Mouse (Mus musculus) neural tube, embryonic 15.5 days (tissue): ENCODE data around the gene Slc24a3. TPM values are rescaled to one million over a fixed set of nuclear protein-coding genes. Genes with fewer than 3 reads are reported as not detected.
A peak's percentile ranks its signal among the peaks of the same experiment; 100 is the strongest.

ENCODE experiments used
- ATAC-seq: fragments of 200-750 bp; cut with Nextera tagmentation; 2 replicates; pipeline ENCODE4 v1.8.0; 2017; ENCODE audit warnings: mild to moderate bottlenecking, moderate TSS enrichment, moderate library complexity; ENCODE audit not compliant: low FRiP score
- H3K27ac ChIP-seq: fragments of 300-500 bp; sonication (generic); replicated peaks from 2 replicates; pipeline ENCODE4 v1.5.1; 2015; ENCODE audit warnings: mild to moderate bottlenecking, inconsistent platforms
- H3K27me3 ChIP-seq: fragments of 300-500 bp; sonication (generic); replicated peaks from 2 replicates; pipeline ENCODE4 v1.6.1; 2015; ENCODE audit warnings: inconsistent platforms
- H3K36me3 ChIP-seq: fragments of 300-500 bp; sonication (generic); 2 replicates; pipeline ENCODE4 v1.6.1; 2015; ENCODE audit warnings: inconsistent platforms
- H3K4me1 ChIP-seq: fragments of 300-500 bp; sonication (generic); 2 replicates; pipeline ENCODE4 v1.6.1; 2015; ENCODE audit warnings: inconsistent platforms
- H3K4me2 ChIP-seq: fragments of 300-500 bp; sonication (generic); 2 replicates; pipeline ENCODE4 v1.6.1; 2015; ENCODE audit warnings: inconsistent platforms, mild to moderate bottlenecking, moderate library complexity
- H3K4me3 ChIP-seq: fragments of 300-500 bp; sonication (generic); replicated peaks from 2 replicates; pipeline ENCODE4 v1.5.1; 2015; ENCODE audit warnings: mild to moderate bottlenecking, inconsistent platforms
- H3K9ac ChIP-seq: fragments of 300-500 bp; sonication (generic); replicated peaks from 2 replicates; pipeline ENCODE4 v1.6.1; 2015; ENCODE audit warnings: mild to moderate bottlenecking, inconsistent platforms
- H3K9me3 ChIP-seq: fragments of 300-500 bp; sonication (generic); replicated peaks from 2 replicates; pipeline ENCODE4 v1.6.1; 2016; ENCODE audit warnings: inconsistent platforms
- WGBS: fragments of 180-500 bp; shearing (Covaris S2); methylation state at CpG from one replicate; pipeline ENCODE4 v1.1.7; 2015; ENCODE audit warnings: mixed read lengths; 5-methylcytosine and 5-hydroxymethylcytosine counted together
- polyA plus RNA-seq: library from polyadenylated mRNA; unstranded; fragments of >200 nt; fragmentation: Nextera tagmentation; extraction: Ambion mirVana; gene quantifications from 2 replicates; pipeline ENCODE4 v1.2.1, GENCODE M21; 2015

Slc24a3 gene
- polyA plus RNA-seq, 1 experiment from 2014 or later: 28.9 TPM

DNA sequence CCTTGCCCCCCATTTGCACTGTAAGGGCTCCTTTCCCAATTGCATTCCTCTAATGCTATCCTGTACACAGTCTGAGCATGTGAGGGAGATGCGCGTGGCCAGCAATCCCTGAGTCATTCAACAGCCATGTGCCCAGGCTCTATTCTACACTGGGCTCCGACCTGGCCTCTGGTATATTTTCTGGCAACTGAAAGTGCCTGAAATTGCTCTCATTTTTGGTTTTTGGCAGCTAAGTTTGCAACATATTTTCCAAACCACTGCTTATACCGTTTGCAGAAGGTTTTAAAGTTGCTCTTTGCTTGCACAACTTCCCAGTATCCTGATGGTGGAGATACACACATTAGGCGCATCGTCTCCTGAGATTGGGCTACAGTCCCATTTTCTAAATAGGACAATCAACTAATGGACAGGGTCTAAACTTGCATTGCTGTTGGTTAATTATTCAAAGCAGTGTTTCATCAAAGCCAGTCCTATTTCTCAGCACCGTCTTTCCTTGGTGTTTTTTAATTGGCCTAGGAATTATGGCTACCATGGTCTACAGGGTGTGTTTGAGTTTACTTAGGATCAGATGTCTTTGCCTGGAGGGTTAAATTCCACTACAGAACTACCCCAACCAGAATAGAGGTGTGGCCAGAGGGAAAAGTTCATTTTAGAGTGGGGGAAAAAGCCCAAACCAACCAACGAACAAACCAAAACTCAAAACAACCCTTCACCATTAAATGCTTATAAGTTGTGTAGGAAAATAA lies 46.7 kb downstream of the Slc24a3 start:
- peaks cover 10% of the 10 kb centered on the region; the same call in 1 of the 2 replicates for H3K4me1 ChIP-seq
- H3K36me3 ChIP-seq: no peaks in the 10 kb centered on the region
- H3K4me2 ChIP-seq: no peak overlapping the region
- H3K9ac ChIP-seq: no peak overlapping the region
- H3K27me3 ChIP-seq: no peaks in the 10 kb centered on the region
- no peaks in the 10 kb centered on the region for H3K9me3 ChIP-seq
- no peak overlapping the region for H3K4me3 ChIP-seq
- WGBS: 84% methylated on average over 8 of the region's 8 CpGs
- no peak for ATAC-seq
- H3K27ac ChIP-seq: no peak overlapping the region

DNA sequence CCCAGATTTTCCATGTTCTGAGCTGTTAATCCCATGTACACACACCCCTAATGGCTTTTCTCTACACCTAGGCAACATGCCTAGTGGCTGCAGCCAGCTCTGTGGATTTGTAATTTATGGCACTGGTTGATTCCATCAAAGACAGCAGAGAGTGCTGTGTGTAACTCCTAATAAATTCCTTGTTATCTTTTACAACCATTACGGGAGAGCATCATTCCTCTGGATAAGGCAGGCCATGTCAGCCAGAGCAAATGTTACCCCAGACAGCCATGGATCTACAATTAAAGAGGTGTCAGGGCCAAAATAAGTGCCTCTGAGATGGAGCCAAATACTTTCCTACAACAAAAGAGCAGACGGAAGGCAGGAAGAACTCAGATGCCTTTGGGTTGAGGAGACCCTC lies 49.0 kb downstream of the Slc24a3 start:
- no peaks in the 10 kb centered on the region for H3K27me3 ChIP-seq
- H3K36me3 ChIP-seq: no peaks in the 10 kb centered on the region
- 32% methylated on average over 2 of the region's 2 CpGs for WGBS
- H3K4me2 ChIP-seq: no peak overlapping the region
- H3K9me3 ChIP-seq: no peaks in the 10 kb centered on the region
- H3K4me1 ChIP-seq: peaks cover 10% of the 10 kb centered on the region; the same call in 1 of the 2 replicates
- H3K9ac ChIP-seq: no peak overlapping the region
- no peak overlapping the region for H3K4me3 ChIP-seq
- no peak overlapping the region for H3K27ac ChIP-seq
- ATAC-seq: no peak

DNA sequence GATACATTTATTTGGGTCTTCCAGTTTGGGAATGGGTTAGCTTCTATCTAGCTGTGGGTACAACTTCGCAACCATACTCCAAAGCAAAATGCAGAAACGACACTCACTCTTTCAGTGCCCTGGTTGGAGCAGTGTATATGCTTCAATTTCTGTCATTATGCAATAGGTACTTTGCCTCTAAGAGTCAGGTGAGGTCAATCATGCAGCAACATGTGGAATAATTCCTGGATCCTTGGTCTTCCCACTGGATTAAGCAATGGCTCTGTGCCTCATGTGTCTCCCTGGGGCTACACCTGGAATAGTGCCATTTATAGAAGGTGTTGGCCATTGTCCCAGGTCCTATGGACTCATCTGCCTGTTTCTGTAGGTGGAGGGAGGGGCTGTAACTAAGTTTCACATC lies 49.9 kb downstream of the Slc24a3 start:
- Histone ChIP-seq H3K4me3 (no peak overlapping the region), H3K9me3 (no peaks in the 10 kb centered on the region), H3K36me3 (no peaks in the 10 kb centered on the region), H3K27me3 (no peaks in the 10 kb centered on the region), H3K9ac (no peak overlapping the region), H3K4me1 (peaks cover 10% of the 10 kb centered on the region; the same call in 1 of the 2 replicates), H3K27ac (no peak overlapping the region), H3K4me2 (no peak overlapping the region)
- ATAC-seq: no peak
- 97% methylated on average over 2 of the region's 2 CpGs for WGBS

DNA sequence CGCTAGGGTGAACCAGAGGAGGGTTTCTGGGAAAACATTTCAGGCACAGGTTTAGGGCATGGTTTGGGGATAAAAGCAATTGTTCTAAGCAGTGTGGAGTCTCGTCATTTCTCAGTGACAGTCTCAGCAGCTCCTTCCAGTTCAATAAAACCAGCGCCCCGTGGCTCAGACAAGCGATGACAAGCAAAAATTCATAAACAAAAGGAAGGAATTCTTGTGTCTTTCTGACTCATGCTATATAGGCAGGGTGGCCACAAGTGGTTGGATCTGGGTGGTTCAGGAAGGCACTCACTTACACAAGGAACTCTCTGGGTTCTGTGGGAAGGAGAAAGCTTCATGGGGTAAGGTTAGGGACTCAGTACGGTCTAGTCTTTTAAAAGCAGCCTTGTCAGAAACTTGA lies 51.7 kb downstream of the Slc24a3 start:
- WGBS: 83% methylated on average over 6 of the region's 6 CpGs
- Histone ChIP-seq H3K27ac (no peak overlapping the region), H3K4me3 (no peak overlapping the region), H3K4me2 (no peak overlapping the region), H3K36me3 (no peaks in the 10 kb centered on the region), H3K9me3 (no peaks in the 10 kb centered on the region), H3K27me3 (no peaks in the 10 kb centered on the region), H3K9ac (no peak overlapping the region), H3K4me1 (peaks cover 10% of the 10 kb centered on the region; the same call in 1 of the 2 replicates)
- no peak for ATAC-seq

DNA sequence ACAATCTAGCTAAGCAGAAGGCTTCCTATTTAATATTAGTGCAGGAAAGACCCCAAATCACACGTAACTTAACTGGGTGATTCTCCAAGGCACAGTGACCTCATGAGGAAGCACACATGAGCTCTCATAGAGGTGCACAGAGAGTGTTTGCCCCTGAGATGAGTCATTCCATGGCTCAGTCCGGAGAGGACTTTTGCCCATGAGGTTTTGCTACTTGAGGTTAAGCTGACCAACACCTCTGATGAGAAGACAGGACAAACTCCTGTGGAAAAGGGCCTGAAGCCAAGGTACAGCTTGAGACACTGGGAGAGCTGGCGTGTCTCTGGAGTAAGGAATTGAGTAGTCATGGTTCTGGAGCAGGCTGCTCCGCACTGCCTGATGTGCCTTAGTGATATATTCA lies 56.1 kb downstream of the Slc24a3 start:
- 90% methylated on average over 4 of the region's 4 CpGs for WGBS
- H3K9me3 ChIP-seq: no peaks in the 10 kb centered on the region

DNA sequence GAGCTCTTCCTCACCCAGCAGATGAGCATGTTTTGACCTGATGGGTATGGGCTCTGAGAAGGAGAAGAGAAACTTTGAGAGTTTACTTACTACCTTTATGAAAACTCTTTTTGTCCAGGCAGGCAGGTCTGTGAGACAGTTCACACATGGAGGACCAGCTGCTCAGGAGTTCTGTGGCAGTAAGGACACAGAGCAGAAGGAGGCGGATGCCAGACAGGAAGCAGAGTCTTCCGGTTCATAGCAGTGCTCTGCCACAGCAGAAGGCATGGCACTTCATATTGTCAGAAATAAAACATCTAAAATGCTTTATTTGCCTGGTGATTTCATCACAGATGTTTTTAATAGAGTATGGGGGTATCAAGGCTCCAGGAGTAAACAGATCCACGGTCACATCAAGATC lies 58.1 kb downstream of the Slc24a3 start:
- Histone ChIP-seq H3K36me3 (no peaks in the 10 kb centered on the region), H3K4me2 (no peak overlapping the region), H3K9me3 (no peaks in the 10 kb centered on the region), H3K27ac (no peak overlapping the region), H3K9ac (no peak overlapping the region), H3K4me3 (no peak overlapping the region), H3K27me3 (no peaks in the 10 kb centered on the region), H3K4me1 (no peaks in the 10 kb centered on the region)
- WGBS: 75% methylated on average over 3 of the region's 3 CpGs
- ATAC-seq: no peak

More for the DNA sequence above, 56.1 kb downstream of the Slc24a3 start:
- H3K4me2 ChIP-seq: no peak overlapping the region
- no peak overlapping the region for H3K27ac ChIP-seq
- H3K4me1 ChIP-seq: no peaks in the 10 kb centered on the region
- ATAC-seq: no peak
- H3K36me3 ChIP-seq: no peaks in the 10 kb centered on the region
- H3K27me3 ChIP-seq: no peaks in the 10 kb centered on the region
- no peak overlapping the region for H3K4me3 ChIP-seq
- no peak overlapping the region for H3K9ac ChIP-seq

DNA sequence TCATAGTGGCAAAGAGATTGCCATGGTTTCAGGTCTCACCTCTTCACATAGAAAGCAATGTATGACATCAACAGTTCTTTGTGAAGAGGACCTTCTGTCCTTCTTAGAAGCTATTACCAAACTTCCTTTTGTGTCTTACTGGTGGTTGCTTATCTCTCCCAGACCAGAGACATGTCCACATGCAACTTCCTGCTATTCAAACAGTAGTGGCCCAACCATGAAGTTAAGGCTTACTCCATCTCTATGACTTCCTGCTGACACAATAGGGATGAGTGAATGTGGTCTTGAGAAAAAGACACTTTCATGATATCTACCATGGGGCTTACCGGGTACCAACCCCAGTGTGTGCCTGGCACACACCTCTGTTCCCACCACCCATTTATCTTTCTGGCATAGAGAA lies 58.5 kb downstream of the Slc24a3 start:
- no peak overlapping the region for H3K4me2 ChIP-seq
- H3K4me1 ChIP-seq: no peaks in the 10 kb centered on the region
- H3K9me3 ChIP-seq: no peaks in the 10 kb centered on the region
- 93% methylated on average over 1 of the region's 1 CpGs for WGBS
- ATAC-seq: no peak
- H3K4me3 ChIP-seq: no peak overlapping the region
- no peaks in the 10 kb centered on the region for H3K36me3 ChIP-seq
- H3K27me3 ChIP-seq: no peaks in the 10 kb centered on the region
- H3K9ac ChIP-seq: no peak overlapping the region
- no peak overlapping the region for H3K27ac ChIP-seq

DNA sequence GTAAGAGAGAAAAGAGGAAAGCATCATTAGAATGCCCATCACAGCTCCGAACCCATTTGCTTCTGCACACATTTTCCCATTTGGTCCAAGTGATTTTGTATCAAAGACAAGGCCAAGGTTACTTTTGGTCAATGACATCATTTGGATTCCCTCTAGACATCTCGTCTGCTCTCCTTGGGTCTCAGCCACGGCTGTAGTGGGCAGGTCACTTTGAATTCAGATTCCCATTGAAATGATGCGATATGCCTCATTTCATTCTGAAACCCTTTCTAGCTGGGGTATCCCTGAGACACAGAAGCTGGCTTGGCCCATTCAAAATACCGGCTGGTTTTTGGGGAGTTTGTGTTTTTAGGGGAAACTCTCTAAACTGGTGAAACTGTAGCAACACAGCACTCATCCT lies 59.8 kb downstream of the Slc24a3 start:
- Histone ChIP-seq H3K4me1 (no peaks in the 10 kb centered on the region), H3K9me3 (no peaks in the 10 kb centered on the region), H3K36me3 (no peaks in the 10 kb centered on the region), H3K9ac (no peak overlapping the region), H3K27me3 (no peaks in the 10 kb centered on the region), H3K4me2 (no peak overlapping the region), H3K4me3 (no peak overlapping the region), H3K27ac (no peak overlapping the region)
- no peak for ATAC-seq
- 90% methylated on average over 5 of the region's 5 CpGs for WGBS

DNA sequence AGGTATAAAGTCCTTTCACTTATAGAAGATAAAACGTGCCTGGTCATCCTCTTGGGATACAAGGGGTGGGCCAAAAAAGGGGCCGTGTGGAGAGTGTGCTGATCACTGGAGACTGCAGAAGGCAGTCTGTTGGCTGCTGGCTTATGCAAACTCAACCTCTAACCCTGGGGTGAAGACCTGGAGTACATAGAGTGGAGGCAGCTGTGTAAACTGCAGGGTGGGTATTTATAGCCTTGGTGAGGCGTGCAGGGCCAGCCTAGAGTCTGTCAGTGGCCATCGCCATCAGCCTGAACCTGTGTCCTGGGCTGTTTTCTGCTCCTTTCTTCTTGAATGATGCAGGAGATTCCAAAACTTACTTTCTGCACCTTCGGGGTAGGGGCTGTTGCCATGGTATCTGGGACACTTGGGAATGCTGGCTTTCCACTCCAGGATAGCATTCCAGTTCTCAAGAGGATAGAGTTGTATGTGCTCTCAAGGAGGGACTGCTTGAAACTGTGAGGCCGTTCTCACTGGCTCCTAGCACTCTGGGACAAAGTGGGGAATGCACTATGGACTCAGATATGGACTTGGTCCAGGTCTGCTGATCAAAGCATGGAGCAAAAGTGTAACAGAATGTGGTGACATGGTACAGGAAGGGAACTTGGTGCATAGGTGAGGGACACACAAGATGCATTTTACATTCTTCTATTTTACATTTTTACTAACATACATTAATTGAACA lies 65.4 kb downstream of the Slc24a3 start:
- 0 out of 2 replicates have a peak, but pooled peaks have one; percentile 35 for ATAC-seq
- Histone ChIP-seq H3K4me2 (no peak overlapping the region), H3K27me3 (no peaks in the 10 kb centered on the region), H3K27ac (no peak overlapping the region), H3K9me3 (no peaks in the 10 kb centered on the region), H3K4me1 (peaks cover 10% of the 10 kb centered on the region; the same call in 1 of the 2 replicates), H3K36me3 (no peaks in the 10 kb centered on the region), H3K4me3 (no peak overlapping the region), H3K9ac (no peak overlapping the region)
- WGBS: 60% methylated on average over 6 of the region's 6 CpGs

DNA sequence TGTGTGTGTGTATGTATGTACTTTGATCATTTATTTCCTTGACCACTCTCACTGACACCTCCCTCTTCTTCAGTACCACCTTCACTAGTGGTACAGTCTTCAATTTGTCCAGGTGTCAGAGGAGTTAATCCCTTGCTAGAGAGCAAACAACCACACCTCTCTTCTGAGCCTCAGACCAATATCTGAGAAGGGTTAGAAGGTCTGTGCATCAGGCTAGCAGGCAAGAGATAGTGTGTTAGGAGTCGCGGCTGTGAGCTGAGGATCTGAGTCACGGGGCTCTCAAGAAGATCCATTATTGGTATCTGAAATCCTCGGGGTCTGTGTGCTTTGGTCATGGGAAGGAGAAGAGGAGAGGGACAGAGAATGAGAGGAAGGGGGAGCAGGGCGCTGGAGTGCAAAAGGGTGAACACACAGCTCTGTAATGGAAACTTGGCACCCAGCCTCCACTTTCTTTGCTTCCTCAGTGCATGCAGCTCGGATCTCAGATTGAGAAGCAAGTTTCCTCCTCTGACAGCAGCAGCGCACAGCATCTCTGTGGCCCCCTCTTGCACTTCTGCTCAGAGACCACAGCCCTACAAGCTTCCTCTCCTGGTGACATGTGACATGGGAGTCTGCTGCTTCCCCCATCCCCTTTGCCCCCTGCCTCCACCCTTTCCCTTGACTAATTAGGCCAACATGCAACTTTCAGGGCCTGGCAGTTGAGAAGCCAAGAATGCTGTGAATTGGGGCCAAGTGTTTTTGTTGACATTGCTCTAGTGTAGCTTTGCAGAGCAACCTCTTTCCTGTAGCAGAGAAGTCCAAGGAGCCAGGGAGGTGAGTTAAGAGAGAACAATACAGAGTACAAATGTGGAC lies 66.2 kb downstream of the Slc24a3 start:
- peaks cover 10% of the 10 kb centered on the region; the same call in 1 of the 2 replicates for H3K4me1 ChIP-seq
- 82% methylated on average over 7 of the region's 7 CpGs for WGBS
- no peaks in the 10 kb centered on the region for H3K27me3 ChIP-seq
- H3K9me3 ChIP-seq: no peaks in the 10 kb centered on the region
- peak; percentile 21; the same call in 1 of the 2 replicates for ATAC-seq
- no peak overlapping the region for H3K4me3 ChIP-seq
- H3K4me2 ChIP-seq: no peak overlapping the region
- H3K27ac ChIP-seq: 0 out of 2 replicates have a peak overlapping the region, but pooled peaks have one; percentile 33
- no peaks in the 10 kb centered on the region for H3K36me3 ChIP-seq
- H3K9ac ChIP-seq: no peak overlapping the region

DNA sequence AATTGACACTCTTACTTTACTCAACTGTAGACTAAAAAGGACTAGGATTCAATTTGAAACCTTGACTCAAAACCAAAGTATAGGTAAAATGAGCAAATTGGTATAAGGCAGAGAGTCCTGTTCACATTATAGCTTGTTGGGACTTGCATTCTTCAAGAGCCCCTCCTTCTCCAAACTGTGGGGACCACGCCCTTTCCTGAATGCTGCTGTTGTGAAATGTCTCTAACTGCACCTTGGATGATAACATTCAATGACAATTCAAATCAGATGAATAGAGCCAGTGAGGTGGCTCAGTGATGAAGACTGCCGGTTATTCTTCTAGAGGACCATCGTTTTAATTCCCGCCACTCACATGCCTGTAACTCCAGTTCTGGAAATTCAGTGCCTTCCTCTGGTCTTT lies 78.8 kb downstream of the Slc24a3 start:
- H3K4me3 ChIP-seq: no peak overlapping the region

More for the DNA sequence above, 78.8 kb downstream of the Slc24a3 start:
- no peak overlapping the region for H3K4me2 ChIP-seq
- no peak for ATAC-seq
- no peak overlapping the region for H3K9ac ChIP-seq
- no peaks in the 10 kb centered on the region for H3K9me3 ChIP-seq
- H3K27me3 ChIP-seq: no peaks in the 10 kb centered on the region
- 95% methylated on average over 4 of the region's 4 CpGs for WGBS
- no peaks in the 10 kb centered on the region for H3K36me3 ChIP-seq
- H3K4me1 ChIP-seq: no peaks in the 10 kb centered on the region
- no peak overlapping the region for H3K27ac ChIP-seq
